8 mouse cellular contexts compared by ENCODE assay signal in the genomic region with DNA sequence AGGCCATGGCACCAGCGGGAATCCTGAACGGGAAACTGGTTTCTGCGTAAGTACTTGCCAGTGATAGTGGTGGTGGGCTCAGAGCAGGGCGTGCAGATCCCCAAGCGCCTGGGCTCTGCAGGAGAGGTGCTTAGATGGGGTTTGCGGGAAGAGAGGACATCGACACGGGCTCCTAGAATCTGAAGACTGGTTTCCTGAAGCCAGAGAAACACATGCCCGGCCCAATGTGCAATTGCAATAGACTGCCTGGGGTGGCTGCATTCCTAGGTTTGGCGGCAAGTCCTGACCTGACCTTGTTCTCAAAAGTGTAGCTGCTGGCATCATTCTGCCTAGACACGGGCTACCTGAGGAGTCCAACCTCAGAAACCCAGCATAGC. TPM values are rescaled to one million over a fixed set of nuclear protein-coding genes. Genes with fewer than 3 reads are reported as not detected.
DNase-seq lines count a peak whose midpoint lies in the region; ATAC-seq and TF ChIP-seq lines count a peak whose summit lies in the region.

No protein-coding gene starts in this region.

- no peaks in the 10 kb centered on the region for H3K9me3 ChIP-seq in erythroblast, embryonic 14.5 days (ENCODE audit: control insufficient read depth, low read length)
- no peaks in the 10 kb centered on the region for H3K9me3 ChIP-seq in kidney, embryonic 14.5 days (ENCODE audit: control insufficient read depth, low read length)
- peaks cover 9% of the 10 kb centered on the region; the same call in 1 of the 2 replicates for H3K9me3 ChIP-seq in megakaryocyte, embryonic 14.5 days

- H3K36me3 ChIP-seq in spleen, adult 2 months (ENCODE audit: control insufficient read depth, insufficient read depth, low read length) = no peaks in the 10 kb centered on the region
- no peaks in the 10 kb centered on the region for H3K36me3 ChIP-seq in erythroblast, embryonic 14.5 days (ENCODE audit: control insufficient read depth)
- H3K36me3 ChIP-seq in kidney, embryonic 14.5 days (ENCODE audit: control insufficient read depth, insufficient read depth, low read length) = no peaks in the 10 kb centered on the region
- H3K36me3 ChIP-seq in megakaryocyte, embryonic 14.5 days (replicated peaks; ENCODE audit: low read length) = no peaks in the 10 kb centered on the region

- peak overlapping the region; percentile 69 for H3K4me2 ChIP-seq in kidney, embryonic 14.5 days (replicated peaks; ENCODE audit: low read depth, low read length)

- TF ChIP-seq POLR2A in spleen, adult 2 months (IDR thresholded peaks at IDR 0.05; ENCODE audit: low read depth, low read length) = no peak

- H3K27me3 ChIP-seq in spleen, adult 2 months (ENCODE audit: control insufficient read depth, insufficient read depth, low read length) = no peaks in the 10 kb centered on the region
- H3K27me3 ChIP-seq in erythroblast, embryonic 14.5 days (ENCODE audit: control insufficient read depth) = no peaks in the 10 kb centered on the region
- no peaks in the 10 kb centered on the region for H3K27me3 ChIP-seq in kidney, embryonic 14.5 days (ENCODE audit: control insufficient read depth, insufficient read depth, low read length)
- H3K27me3 ChIP-seq in megakaryocyte, embryonic 14.5 days (replicated peaks) = no peaks in the 10 kb centered on the region

- H3K4me1 ChIP-seq in spleen, adult 2 months (ENCODE audit: control insufficient read depth, insufficient read depth, insufficient read length) = no peaks in the 10 kb centered on the region; the same call in 1 of the 2 replicates
- peaks cover 44% of the 10 kb centered on the region for H3K4me1 ChIP-seq in erythroblast, embryonic 14.5 days (ENCODE audit: control insufficient read depth)
- peaks cover 3% of the 10 kb centered on the region; the same call in 1 of the 2 replicates for H3K4me1 ChIP-seq in kidney, embryonic 14.5 days (ENCODE audit: control insufficient read depth, insufficient read depth, low read length)
- H3K4me1 ChIP-seq in megakaryocyte, embryonic 14.5 days = peaks cover 57% of the 10 kb centered on the region

- WGBS in spleen, adult 2 months = under 1% methylated on average over 11 of the region's 11 CpGs
- WGBS in kidney, embryonic 14.5 days = under 1% methylated on average over 11 of the region's 11 CpGs

- peak overlapping the region; percentile 78 for H3K4me3 ChIP-seq in spleen, adult 2 months (ENCODE audit: extremely low read depth, insufficient read depth, insufficient read length)
- H3K4me3 ChIP-seq in erythroblast, embryonic 14.5 days (replicated peaks) = peak overlapping the region; percentile 71
- H3K4me3 ChIP-seq in kidney, embryonic 14.5 days (ENCODE audit: low read length) = peak overlapping the region; percentile 67
- H3K4me3 ChIP-seq in megakaryocyte, embryonic 14.5 days (replicated peaks) = peak overlapping the region; percentile 97

- TF ChIP-seq CTCF in spleen, adult 2 months (IDR thresholded peaks at IDR 0.05; ENCODE audit: extremely low read depth, insufficient read depth, insufficient read length, insufficient replicate concordance) = no peak

- peak overlapping the region; percentile 63 for H3K9ac ChIP-seq in kidney, embryonic 14.5 days (ENCODE audit: low read depth, low read length)

- DNase-seq in spleen, adult 2 months (ENCODE audit: low read depth in 1 of 2, low spot score in 2 of 2) = no peak
- no peak for DNase-seq in spleen, adult 18-20 months
- no peak for DNase-seq in layer of hippocampus, adult 9-11 months
- no peak for DNase-seq in gastrocnemius, postnatal 4 days (ENCODE audit: low spot score in 2 of 2)
- no peak for DNase-seq in embryo, embryonic 10.5 days (ENCODE audit: low spot score)

- no peak for ATAC-seq in kidney, embryonic 14.5 days (ENCODE audit: low FRiP score, low TSS enrichment)

- H3K27ac ChIP-seq in spleen, adult 2 months (ENCODE audit: insufficient read depth, low read length) = peak overlapping the region; percentile 46
- 0 out of 2 replicates have a peak overlapping the region, but pooled peaks have one; percentile 44 for H3K27ac ChIP-seq in kidney, embryonic 14.5 days (ENCODE audit: low read depth, low read length)

RNA-seq across cellular contexts. Expression of a gene that starts 0.4 kb away (rescaled TPM):
- polyA plus RNA-seq in spleen, adult 2 months (2012; rRNA removed) = 15.1 and 17.3 TPM in 2 replicates
- polyA plus RNA-seq in erythroblast, embryonic 14.5 days (2012) = 5.1 and 6.5 TPM in 2 replicates
- polyA plus RNA-seq in kidney, embryonic 14.5 days (2014; fragmentation: Nextera tagmentation; extraction: Ambion mirVana) = 58.1 and 102 TPM in 2 replicates
- polyA plus RNA-seq in megakaryocyte, embryonic 14.5 days (2012; ENCODE audit: insufficient read depth, low replicate concordance) = 30.6 and 61.4 TPM in 2 replicates
- total RNA-seq in gastrocnemius, postnatal 4 days (2021) = 10 to 100 TPM; 22.9 to 25.5 TPM

RNA-seq across cellular contexts. Expression of a gene that starts 8.9 kb away (rescaled TPM):
- polyA plus RNA-seq in spleen, adult 2 months (2012; rRNA removed) = not detected in 2 replicates
- polyA plus RNA-seq in erythroblast, embryonic 14.5 days (2012) = not detected in 2 replicates
- not detected in 2 replicates for polyA plus RNA-seq in kidney, embryonic 14.5 days (2014; fragmentation: Nextera tagmentation; extraction: Ambion mirVana)
- not detected in 2 replicates for polyA plus RNA-seq in megakaryocyte, embryonic 14.5 days (2012; ENCODE audit: insufficient read depth, low replicate concordance)
- not detected for total RNA-seq in gastrocnemius, postnatal 4 days (2021)
